Mouse (Mus musculus): ENCODE results near the gene Adgrg5.

Gene Adgrg5

GRCm38 (mm10) chr8:94917352-94917751 lies 6.1 kb upstream of the Adgrg5 start:
- DNase-seq (ENCODE audit: low read depth, low spot score), result peak; percentile 96

- DNase-seq (ENCODE audit: low read depth, low spot score), result no peak
Observed at GRCm38 (mm10) chr8:94917851-94918495, 5.5 kb upstream of the Adgrg5 start, which contains the start of gene Ccdc102a. Gene Ccdc102a (minus strand): TSS chr8:94918098.

DNA sequence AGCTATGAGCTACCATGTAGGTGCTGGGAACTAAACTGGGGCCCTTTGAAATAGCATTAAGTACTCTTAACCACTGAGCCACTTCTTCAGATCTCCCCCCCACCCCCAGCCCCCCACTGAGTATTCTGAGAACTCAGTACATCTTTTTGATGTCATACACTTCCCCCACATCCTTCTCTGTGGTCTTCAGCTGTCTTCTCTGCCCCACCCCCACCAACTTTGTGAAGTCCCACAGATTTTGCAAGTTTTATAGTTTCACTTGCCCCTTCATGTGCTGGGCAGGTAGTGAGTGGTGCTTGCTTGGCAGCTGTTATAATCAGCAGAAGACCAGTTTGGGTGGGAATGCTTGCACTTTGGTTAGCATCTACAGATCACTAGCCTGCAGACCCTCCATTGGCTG lies 4.2 kb upstream of the Adgrg5 start:
- DNase-seq (ENCODE audit: low read depth, low spot score), result no peak

DNA sequence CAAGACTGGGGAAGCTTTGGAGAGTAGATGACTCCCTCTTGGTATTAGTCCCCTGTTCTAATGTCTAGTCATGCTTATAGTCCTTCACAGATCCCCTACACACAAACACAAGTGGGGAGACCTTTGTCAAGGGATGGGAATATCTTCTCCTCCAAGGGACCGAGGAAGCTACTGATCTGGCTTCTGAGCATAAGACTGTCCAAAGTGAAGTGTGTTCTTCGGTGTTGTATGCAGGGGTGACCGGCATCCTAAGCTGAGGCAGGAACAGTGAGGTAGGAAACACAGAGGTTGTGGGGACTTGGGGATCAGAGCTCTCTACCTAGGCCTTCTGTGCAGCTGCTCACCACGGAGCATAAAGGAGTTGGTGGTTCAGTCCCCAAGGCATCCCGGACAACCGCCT lies 1.3 kb upstream of the Adgrg5 start:
- no peak for DNase-seq (ENCODE audit: low read depth, low spot score)

DNA sequence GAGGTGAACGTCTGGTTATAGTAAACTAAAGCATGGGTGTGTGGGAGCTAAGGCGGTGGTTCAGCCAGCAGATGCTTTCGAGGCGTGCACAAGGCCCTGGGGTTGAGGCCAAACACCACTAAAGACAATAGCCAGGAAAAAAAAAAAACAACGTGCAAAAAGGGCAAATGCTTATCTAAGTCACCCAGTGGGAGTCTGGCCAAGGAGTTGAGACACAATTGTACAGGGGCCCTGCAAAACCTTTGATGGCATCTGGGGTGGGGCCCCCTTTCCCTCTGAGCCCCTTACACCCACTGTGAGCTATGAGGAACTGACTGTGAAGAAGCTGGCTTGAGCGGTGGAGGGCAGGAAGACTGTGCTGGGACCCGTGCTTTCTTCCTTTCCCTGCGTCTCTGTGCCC lies 892 bp upstream of the Adgrg5 start:
- DNase-seq (ENCODE audit: low read depth, low spot score), result no peak

DNA sequence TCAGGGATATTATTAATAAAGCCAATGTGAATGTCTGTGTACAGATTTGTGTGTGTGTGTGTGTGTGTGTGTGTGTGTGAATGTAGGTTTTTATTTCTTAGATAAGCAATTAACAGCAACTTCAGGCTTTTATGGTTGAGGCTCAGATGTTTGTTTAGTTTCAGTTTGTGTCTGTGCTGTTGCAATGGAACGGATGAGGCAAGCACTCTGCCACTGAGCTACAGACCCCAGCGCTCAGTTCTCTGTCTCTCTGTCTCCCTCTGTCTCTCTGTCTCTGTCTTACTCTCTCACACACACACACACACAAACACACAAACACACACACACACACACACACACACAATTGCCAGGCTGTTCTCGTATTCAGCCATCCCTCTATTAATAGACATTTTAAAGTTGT lies 4.7 kb downstream of the Adgrg5 start:
- DNase-seq (ENCODE audit: low read depth, low spot score), result no peak

DNA sequence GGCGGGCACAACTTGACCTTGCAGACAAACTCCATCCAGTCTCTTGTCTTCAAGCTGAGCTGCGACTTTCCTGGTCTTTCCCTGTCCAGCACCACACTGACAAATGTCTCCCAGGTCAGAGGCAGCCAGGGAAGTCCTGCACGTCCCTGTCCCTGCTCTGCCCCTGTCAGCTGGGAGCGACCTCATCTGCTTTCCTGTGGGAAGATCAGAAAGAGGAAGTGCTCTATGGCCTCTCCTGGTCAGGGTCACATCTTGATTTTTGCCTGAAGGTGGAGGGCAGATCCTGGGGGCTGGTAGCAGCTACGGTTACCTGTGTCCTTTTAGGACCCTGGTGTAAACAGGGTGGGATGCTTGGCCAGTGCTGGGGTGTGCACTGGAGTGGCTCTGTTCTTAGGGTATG lies 10.4 kb downstream of the Adgrg5 start:
- DNase-seq (ENCODE audit: low read depth, low spot score), result no peak

DNA sequence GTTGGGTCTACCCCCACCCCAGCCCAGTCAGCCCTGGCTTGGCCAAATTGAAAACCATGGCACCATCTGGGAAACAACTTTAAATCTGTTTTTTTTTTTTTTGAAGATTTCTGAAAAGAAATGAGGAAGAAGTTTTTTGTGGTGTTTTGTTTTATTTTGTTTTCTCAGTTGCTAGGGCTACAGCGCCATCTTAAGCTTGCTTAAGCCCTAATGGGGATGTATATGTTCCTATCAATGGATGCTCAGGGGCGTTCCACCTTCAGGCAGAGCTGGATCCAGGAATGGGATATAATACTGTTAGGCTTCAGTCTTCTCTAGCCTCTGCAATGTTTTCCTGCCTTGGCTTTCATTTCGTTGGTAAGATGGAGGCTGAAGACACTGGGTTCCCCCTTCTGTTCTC lies 11.7 kb downstream of the Adgrg5 start:
- no peak for DNase-seq (ENCODE audit: low read depth, low spot score)

DNA sequence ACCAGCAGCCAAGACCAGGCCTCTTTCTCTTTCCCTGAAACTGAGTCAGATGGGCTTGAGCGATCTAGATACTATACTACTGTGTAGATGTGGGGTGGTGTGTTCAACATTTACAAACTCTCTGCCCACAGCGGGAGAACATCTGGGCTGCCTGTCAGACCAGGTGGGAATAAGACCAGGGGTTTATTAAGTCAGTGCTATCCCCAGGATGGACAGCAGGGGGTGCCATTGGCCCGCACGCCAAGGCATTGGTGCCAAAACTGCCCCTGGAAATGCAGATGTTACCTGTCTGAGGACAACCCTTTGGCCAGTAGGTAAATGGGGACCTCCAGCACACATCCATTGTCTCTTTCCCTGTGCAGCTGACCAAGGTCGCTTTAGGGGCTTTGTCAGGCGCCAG lies 19.1 kb downstream of the Adgrg5 start:
- DNase-seq (ENCODE audit: low read depth, low spot score), result no peak

DNA sequence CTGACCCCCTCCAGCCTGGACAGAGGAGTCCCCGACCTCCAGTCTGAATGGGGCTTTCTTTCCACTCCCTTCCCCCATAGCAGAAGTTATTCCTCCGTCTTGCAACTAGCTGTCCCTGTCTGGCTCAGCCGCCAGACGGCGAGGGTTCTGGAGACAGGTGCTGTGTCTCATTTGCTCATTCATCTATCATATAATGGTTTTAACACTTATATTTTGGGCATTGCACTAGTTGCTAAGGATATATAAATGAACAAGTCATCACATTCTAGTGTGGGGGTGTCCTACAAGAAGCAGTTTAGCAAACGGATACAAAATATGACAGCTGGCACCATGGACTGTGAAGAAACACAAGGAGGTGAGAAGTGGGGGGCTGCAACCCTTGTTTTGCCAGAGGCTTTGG lies 21.7 kb downstream of the Adgrg5 start:
- DNase-seq (ENCODE audit: low read depth, low spot score), result no peak

GRCm38 (mm10) chr8:94948421-94948820 lies 24.9 kb downstream of the Adgrg5 start:
- no peak for DNase-seq (ENCODE audit: low read depth, low spot score)

GRCm38 (mm10) chr8:94949010-94949409 lies 25.5 kb downstream of the Adgrg5 start:
- DNase-seq (ENCODE audit: low read depth, low spot score), result no peak

DNA sequence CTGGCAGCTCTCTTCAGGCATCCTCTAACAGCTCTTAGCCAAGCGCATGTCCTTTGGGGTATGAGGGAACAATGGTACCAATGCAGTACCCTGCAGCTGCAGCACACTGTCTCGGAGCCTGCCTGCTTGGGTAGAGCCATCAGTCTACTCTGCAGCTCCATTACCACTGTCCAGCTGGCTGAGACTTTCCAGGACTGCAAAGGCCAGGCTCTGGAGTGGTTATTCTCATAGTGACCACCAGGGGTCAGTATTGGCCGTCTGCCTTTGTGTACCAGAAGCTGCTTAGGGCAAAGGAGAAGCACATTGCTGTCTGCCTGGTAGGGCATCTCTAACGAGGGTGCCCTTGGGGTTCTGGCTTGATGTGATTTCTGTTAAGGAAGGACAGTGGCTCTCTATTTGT lies 26.6 kb downstream of the Adgrg5 start:
- DNase-seq (ENCODE audit: low read depth, low spot score), result peak; percentile 73

- no peak for DNase-seq (ENCODE audit: low read depth, low spot score)
Observed at GRCm38 (mm10) chr8:94950458-94950857, 27.0 kb downstream of the Adgrg5 start.

DNA sequence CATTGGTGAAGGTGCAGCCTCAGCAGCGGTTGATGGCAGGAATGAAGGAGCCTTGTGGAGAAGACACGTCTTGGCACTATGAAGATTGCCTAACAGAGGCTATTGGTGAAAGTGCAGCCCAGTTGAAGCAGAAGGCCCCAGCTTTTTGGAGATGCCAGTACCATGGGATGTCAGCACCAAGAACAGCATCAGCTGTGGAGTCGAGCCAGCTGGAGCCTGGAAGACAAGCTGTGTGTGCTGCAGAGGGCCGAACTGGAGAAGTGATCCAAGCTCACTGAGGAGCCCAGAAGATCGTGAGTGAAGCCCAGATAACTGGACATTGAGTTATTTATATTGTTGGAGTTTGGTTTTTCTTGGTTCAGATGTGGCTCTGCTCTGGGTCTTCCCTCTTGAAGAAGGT lies 28.6 kb downstream of the Adgrg5 start:
- DNase-seq (ENCODE audit: low read depth, low spot score), result no peak

DNA sequence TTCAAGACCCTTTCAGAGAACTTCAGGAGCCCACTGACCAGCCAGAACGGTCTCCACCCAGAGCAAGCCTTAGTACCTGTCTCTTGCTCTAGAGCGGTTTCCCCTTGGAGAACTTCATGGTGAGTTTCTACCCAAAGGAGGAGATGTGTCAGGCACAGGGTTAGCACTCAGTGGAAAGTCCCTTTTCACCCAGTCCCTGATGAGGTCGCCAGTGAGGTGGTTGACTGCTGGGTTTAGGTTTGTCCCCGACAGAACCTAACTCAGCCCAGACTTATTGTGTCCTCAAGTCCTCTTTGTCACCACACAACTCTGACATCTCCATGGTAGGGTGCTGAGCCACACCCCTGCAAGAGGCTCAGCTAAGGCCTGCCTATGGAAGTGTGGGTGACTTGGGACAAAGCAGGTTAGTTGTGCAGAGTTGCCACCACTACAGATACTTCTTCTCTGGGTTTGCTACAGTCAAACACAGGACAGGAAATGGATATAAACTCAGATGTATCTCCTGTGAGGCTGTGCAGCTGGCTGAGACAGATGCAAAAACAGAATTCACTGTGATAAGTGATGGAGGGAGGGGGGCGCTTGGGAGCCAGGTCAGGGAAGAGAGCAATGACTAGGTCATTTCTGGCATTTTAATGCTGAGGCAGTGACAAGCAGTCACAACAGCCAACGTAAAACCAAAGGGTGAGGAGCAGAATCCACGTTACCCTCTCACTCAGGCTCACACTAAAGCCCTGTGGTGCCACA lies 30.3 kb downstream of the Adgrg5 start:
- DNase-seq (ENCODE audit: low read depth, low spot score), result no peak

DNA sequence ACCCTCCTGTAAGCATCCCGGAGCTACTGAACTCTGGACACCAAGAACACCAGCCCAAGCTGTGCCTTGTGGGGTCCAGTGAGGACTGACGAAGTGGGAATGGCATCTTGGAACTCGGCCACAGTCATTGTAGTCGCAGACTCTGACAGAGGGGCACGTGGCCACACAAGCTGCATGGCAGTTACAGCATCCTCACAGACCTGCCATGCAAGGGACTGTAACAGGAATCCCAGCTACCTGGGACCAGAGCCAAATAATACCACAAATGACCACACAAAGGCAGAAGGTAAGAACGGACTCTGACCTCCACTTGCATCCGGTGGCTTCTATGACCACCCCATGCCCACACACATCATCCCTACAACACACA lies 30.9 kb downstream of the Adgrg5 start:
- DNase-seq (ENCODE audit: low read depth, low spot score), result no peak

DNA sequence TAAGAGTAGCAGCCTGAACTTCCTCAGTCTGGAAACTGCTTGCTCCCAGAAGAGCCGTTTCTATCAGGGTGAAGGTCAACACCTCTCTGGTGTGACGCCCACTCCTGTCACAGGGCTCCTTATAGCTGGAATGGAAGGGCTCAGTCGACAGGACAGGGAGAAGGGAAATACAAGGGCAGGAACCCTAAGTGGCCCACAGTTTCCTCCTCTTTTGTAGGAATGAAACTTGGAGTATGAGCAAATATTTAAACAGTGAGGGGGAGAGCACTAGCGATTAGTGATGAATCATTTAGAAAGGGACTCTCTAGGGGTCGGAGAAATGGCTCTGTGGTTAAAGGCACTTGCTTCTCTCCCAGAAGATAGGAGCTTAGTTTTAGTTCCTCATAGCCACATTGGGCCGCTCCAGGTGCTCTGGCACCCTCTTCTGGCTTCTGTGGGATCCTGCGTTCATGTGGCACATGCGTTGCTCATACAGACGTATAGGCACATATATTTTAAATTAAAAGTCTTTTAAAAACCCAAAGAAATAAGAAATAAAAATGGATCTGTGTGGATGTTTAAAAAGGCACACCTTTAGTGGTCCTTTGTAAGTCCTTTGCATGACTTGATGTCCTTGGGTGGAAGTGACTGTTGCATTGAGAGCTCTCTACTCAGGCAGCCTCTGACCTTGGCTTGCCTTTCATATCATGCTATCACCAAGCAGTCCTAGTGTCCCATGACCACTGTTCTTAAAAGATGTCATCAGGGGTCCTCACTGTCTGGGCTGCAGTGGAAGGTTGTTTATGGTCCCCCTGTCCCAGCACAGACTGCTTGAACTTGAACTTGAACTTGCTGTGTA lies 31.6 kb downstream of the Adgrg5 start:
- no peak for DNase-seq (ENCODE audit: low read depth, low spot score)

DNA sequence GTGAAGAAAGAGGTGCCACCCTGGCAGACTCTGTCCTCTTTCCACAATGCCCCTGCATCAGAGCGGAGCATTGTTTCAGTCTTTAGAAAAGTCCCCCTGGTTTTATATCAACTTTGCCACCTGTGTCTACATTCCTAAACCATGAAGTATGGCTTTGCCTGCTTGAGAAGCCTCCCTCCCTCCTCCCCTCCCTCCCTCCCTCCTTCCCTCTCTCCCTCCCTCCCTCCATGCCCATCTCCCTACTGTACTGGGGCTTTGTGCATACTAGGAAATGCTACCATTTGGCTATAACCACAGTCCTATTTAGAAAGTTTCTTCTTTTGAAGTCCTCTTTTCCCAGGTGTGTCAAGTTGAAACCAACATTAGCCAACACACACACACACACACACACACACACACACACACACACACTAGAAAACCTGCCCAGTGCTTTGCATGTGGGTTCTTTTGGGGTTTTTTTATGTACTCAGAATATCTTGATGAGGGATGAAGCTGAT lies 32.6 kb downstream of the Adgrg5 start:
- no peak for DNase-seq (ENCODE audit: low read depth, low spot score)

GRCm38 (mm10) chr8:94962201-94962600 lies 38.7 kb downstream of the Adgrg5 start:
- no peak for DNase-seq (ENCODE audit: low read depth, low spot score)

DNA sequence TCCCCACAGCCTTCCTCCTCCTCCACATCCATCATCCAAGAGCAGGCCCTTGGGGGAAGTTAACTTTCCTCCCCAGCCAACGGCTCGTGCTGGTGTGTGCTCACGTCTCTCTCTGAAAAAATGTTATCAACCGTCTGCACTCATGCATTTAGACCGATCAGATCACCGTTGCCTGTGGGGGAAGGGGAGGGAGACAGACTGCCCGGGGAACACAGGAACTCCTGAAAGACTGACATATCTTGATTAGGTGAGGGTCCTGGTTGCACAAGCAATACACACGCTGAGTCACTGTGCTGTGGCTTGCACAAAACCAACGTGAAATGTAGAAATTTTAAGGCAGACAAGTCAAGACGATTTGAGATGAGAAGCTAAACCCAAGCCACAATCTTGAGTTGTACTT lies 41.3 kb downstream of the Adgrg5 start:
- DNase-seq (ENCODE audit: low read depth, low spot score), result no peak

DNA sequence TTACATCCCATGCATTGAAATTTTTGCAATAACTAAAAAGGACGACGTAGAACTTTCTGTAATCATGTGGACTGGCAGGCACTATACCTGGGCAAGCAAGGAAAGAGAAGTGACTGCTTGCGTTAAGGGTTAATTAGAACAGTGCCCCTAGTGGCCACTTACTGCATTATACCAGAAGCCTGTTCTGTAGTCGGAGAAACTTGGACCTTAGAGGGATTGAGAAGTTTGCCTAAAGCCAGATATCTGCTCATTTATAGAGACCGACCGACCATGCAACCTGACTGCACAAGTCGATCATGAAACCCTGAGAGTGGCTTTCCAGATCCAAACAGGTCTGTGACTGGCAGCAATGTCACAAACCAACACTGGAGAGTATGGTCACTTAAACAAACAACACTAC lies 43.1 kb downstream of the Adgrg5 start:
- DNase-seq (ENCODE audit: low read depth, low spot score), result no peak

All from skeletal muscle tissue, adult 2 months (tissue).